Mouse (Mus musculus): ENCODE data around the gene Cacna2d4. TPM values are rescaled to one million over a fixed set of nuclear protein-coding genes. Genes with fewer than 3 reads are reported as not detected.
"Not testable (repeated sequence)": the region's sequence is repeated elsewhere in the genome, so short reads cannot be mapped to it uniquely, and the experiment has no call there.

The Cacna2d4 gene
- polyA plus RNA-seq, 1 experiment from 2014 or later = 0.28 TPM

- WGBS = 81% methylated on average over 8 of the region's 8 CpGs
- Histone ChIP-seq H3K4me3 (ENCODE audit: low read depth, low read length) (no peak overlapping the region), H3K36me3 (ENCODE audit: control insufficient read depth, insufficient read depth, low read length) (peaks cover 2% of the 10 kb centered on the region), H3K4me2 (ENCODE audit: low read depth) (no peak overlapping the region), H3K4me1 (ENCODE audit: control insufficient read depth, insufficient read depth, low read length) (no peaks in the 10 kb centered on the region), H3K9me3 (ENCODE audit: control insufficient read depth, low read length) (no peaks in the 10 kb centered on the region), H3K27ac (ENCODE audit: low read depth, low read length) (no peak overlapping the region), H3K27me3 (ENCODE audit: control insufficient read depth, insufficient read depth, low read length) (no peaks in the 10 kb centered on the region), H3K9ac (ENCODE audit: low read length) (no peak overlapping the region)
- ATAC-seq (ENCODE audit: insufficient read depth, low FRiP score, low TSS enrichment) (no peak), DNase-seq (ENCODE audit: low spot score) (no peak)
These were observed 115.3 kb downstream of the Cacna2d4 start for GRCm38 (mm10) chr6:119351656-119352055.

- no peak for DNase-seq (ENCODE audit: low spot score)
- H3K9me3 ChIP-seq (ENCODE audit: control insufficient read depth, low read length) = no peaks in the 10 kb centered on the region
- H3K27ac ChIP-seq (ENCODE audit: low read depth, low read length) = no peak overlapping the region
- peaks cover 2% of the 10 kb centered on the region for H3K36me3 ChIP-seq (ENCODE audit: control insufficient read depth, insufficient read depth, low read length)
- no peaks in the 10 kb centered on the region for H3K27me3 ChIP-seq (ENCODE audit: control insufficient read depth, insufficient read depth, low read length)
- H3K4me2 ChIP-seq (ENCODE audit: low read depth) = no peak overlapping the region
- no peak overlapping the region for H3K9ac ChIP-seq (ENCODE audit: low read length)
- WGBS = 86% methylated on average over 6 of the region's 6 CpGs
- no peaks in the 10 kb centered on the region for H3K4me1 ChIP-seq (ENCODE audit: control insufficient read depth, insufficient read depth, low read length)
- ATAC-seq (ENCODE audit: insufficient read depth, low FRiP score, low TSS enrichment) = no peak
- H3K4me3 ChIP-seq (ENCODE audit: low read depth, low read length) = no peak overlapping the region
These were observed 116.2 kb downstream of the Cacna2d4 start for GRCm38 (mm10) chr6:119352501-119352900.

GRCm38 (mm10) chr6:119358020-119358571 lies 121.8 kb downstream of the Cacna2d4 start:
- Histone ChIP-seq H3K27me3 (ENCODE audit: control insufficient read depth, insufficient read depth, low read length) (no peaks in the 10 kb centered on the region), H3K4me2 (ENCODE audit: low read depth) (no peak overlapping the region), H3K4me1 (ENCODE audit: control insufficient read depth, insufficient read depth, low read length) (no peaks in the 10 kb centered on the region), H3K36me3 (ENCODE audit: control insufficient read depth, insufficient read depth, low read length) (peaks cover 5% of the 10 kb centered on the region), H3K9ac (ENCODE audit: low read length) (no peak overlapping the region), H3K27ac (ENCODE audit: low read depth, low read length) (no peak overlapping the region), H3K9me3 (ENCODE audit: control insufficient read depth, low read length) (no peaks in the 10 kb centered on the region), H3K4me3 (ENCODE audit: low read depth, low read length) (no peak overlapping the region)
- 89% methylated on average over 8 of the region's 8 CpGs for WGBS
- no peak for ATAC-seq (ENCODE audit: insufficient read depth, low FRiP score, low TSS enrichment)
- no peak for DNase-seq (ENCODE audit: low spot score)

- H3K36me3 ChIP-seq (ENCODE audit: control insufficient read depth, insufficient read depth, low read length) = not testable (repeated sequence)
- WGBS = 86% methylated on average over 6 of the region's 6 CpGs
These were observed 123.9 kb downstream of the Cacna2d4 start for GRCm38 (mm10) chr6:119360250-119360649.

GRCm38 (mm10) chr6:119360925-119361702 lies 124.8 kb downstream of the Cacna2d4 start:
- DNase-seq (ENCODE audit: low spot score) (no peak), ATAC-seq (ENCODE audit: insufficient read depth, low FRiP score, low TSS enrichment) (no peak)
- Histone ChIP-seq H3K4me3 (ENCODE audit: low read depth, low read length) (no peak overlapping the region), H3K27me3 (ENCODE audit: control insufficient read depth, insufficient read depth, low read length) (no peaks in the 10 kb centered on the region), H3K9ac (ENCODE audit: low read length) (no peak overlapping the region), H3K27ac (ENCODE audit: low read depth, low read length) (no peak overlapping the region), H3K9me3 (ENCODE audit: control insufficient read depth, low read length) (no peaks in the 10 kb centered on the region), H3K4me1 (ENCODE audit: control insufficient read depth, insufficient read depth, low read length) (no peaks in the 10 kb centered on the region), H3K36me3 (ENCODE audit: control insufficient read depth, insufficient read depth, low read length) (peaks cover 6% of the 10 kb centered on the region), H3K4me2 (ENCODE audit: low read depth) (no peak overlapping the region)
- 94% methylated on average over 3 of the region's 3 CpGs for WGBS

More at GRCm38 (mm10) chr6:119360250-119360649, 123.9 kb downstream of the Cacna2d4 start:
- ATAC-seq (ENCODE audit: insufficient read depth, low FRiP score, low TSS enrichment); DNase-seq (ENCODE audit: low spot score); H3K4me1 ChIP-seq (ENCODE audit: control insufficient read depth, insufficient read depth, low read length); H3K4me3 ChIP-seq (ENCODE audit: low read depth, low read length); H3K27ac ChIP-seq (ENCODE audit: low read depth, low read length); H3K9me3 ChIP-seq (ENCODE audit: control insufficient read depth, low read length); H3K27me3 ChIP-seq (ENCODE audit: control insufficient read depth, insufficient read depth, low read length); H3K9ac ChIP-seq (ENCODE audit: low read length); H3K4me2 ChIP-seq (ENCODE audit: low read depth): not testable (repeated sequence)

GRCm38 (mm10) chr6:119363593-119363992 lies 127.3 kb downstream of the Cacna2d4 start:
- 93% methylated on average over 5 of the region's 5 CpGs for WGBS
- DNase-seq (ENCODE audit: low spot score) (no peak), ATAC-seq (ENCODE audit: insufficient read depth, low FRiP score, low TSS enrichment) (no peak)
- no peaks in the 10 kb centered on the region for H3K4me1 ChIP-seq (ENCODE audit: control insufficient read depth, insufficient read depth, low read length)
- H3K4me3 ChIP-seq (ENCODE audit: low read depth, low read length) = no peak overlapping the region
- H3K9ac ChIP-seq (ENCODE audit: low read length) = no peak overlapping the region
- no peaks in the 10 kb centered on the region for H3K9me3 ChIP-seq (ENCODE audit: control insufficient read depth, low read length)
- H3K27me3 ChIP-seq (ENCODE audit: control insufficient read depth, insufficient read depth, low read length) = no peaks in the 10 kb centered on the region
- no peak overlapping the region for H3K27ac ChIP-seq (ENCODE audit: low read depth, low read length)
- peaks cover 2% of the 10 kb centered on the region; the same call in 1 of the 2 replicates for H3K36me3 ChIP-seq (ENCODE audit: control insufficient read depth, insufficient read depth, low read length)
- H3K4me2 ChIP-seq (ENCODE audit: low read depth) = no peak overlapping the region

- H3K9ac ChIP-seq (ENCODE audit: low read length); H3K4me3 ChIP-seq (ENCODE audit: low read depth, low read length); H3K4me1 ChIP-seq (ENCODE audit: control insufficient read depth, insufficient read depth, low read length); H3K36me3 ChIP-seq (ENCODE audit: control insufficient read depth, insufficient read depth, low read length); DNase-seq (ENCODE audit: low spot score); H3K9me3 ChIP-seq (ENCODE audit: control insufficient read depth, low read length); H3K27me3 ChIP-seq (ENCODE audit: control insufficient read depth, insufficient read depth, low read length); H3K27ac ChIP-seq (ENCODE audit: low read depth, low read length); ATAC-seq (ENCODE audit: insufficient read depth, low FRiP score, low TSS enrichment); H3K4me2 ChIP-seq (ENCODE audit: low read depth): not testable (repeated sequence)
- 86% methylated on average over 3 of the region's 4 CpGs for WGBS
These were observed 130.5 kb downstream of the Cacna2d4 start for GRCm38 (mm10) chr6:119366800-119367199.

- H3K4me3 ChIP-seq (ENCODE audit: low read depth, low read length) = no peak overlapping the region
- H3K36me3 ChIP-seq (ENCODE audit: control insufficient read depth, insufficient read depth, low read length) = peaks cover 2% of the 10 kb centered on the region; the same call in 1 of the 2 replicates
- no peaks in the 10 kb centered on the region for H3K9me3 ChIP-seq (ENCODE audit: control insufficient read depth, low read length)
- WGBS = 98% methylated on average over 2 of the region's 2 CpGs
- no peaks in the 10 kb centered on the region for H3K27me3 ChIP-seq (ENCODE audit: control insufficient read depth, insufficient read depth, low read length)
- no peak overlapping the region for H3K9ac ChIP-seq (ENCODE audit: low read length)
- DNase-seq (ENCODE audit: low spot score) = no peak
- no peak overlapping the region for H3K27ac ChIP-seq (ENCODE audit: low read depth, low read length)
- no peak overlapping the region for H3K4me2 ChIP-seq (ENCODE audit: low read depth)
- ATAC-seq (ENCODE audit: insufficient read depth, low FRiP score, low TSS enrichment) = no peak
- H3K4me1 ChIP-seq (ENCODE audit: control insufficient read depth, insufficient read depth, low read length) = no peaks in the 10 kb centered on the region
These were observed 131.1 kb downstream of the Cacna2d4 start for GRCm38 (mm10) chr6:119367382-119367781.

GRCm38 (mm10) chr6:119371624-119372023 lies 135.3 kb downstream of the Cacna2d4 start:
- ATAC-seq (ENCODE audit: insufficient read depth, low FRiP score, low TSS enrichment) = no peak
- H3K27me3 ChIP-seq (ENCODE audit: control insufficient read depth, insufficient read depth, low read length) = no peaks in the 10 kb centered on the region
- H3K36me3 ChIP-seq (ENCODE audit: control insufficient read depth, insufficient read depth, low read length) = no peaks in the 10 kb centered on the region

More at GRCm38 (mm10) chr6:119371624-119372023, 135.3 kb downstream of the Cacna2d4 start:
- DNase-seq (ENCODE audit: low spot score) = no peak
- no peak overlapping the region for H3K4me3 ChIP-seq (ENCODE audit: low read depth, low read length)
- no peaks in the 10 kb centered on the region for H3K4me1 ChIP-seq (ENCODE audit: control insufficient read depth, insufficient read depth, low read length)
- no peak overlapping the region for H3K9ac ChIP-seq (ENCODE audit: low read length)
- H3K9me3 ChIP-seq (ENCODE audit: control insufficient read depth, low read length) = no peaks in the 10 kb centered on the region
- H3K4me2 ChIP-seq (ENCODE audit: low read depth) = no peak overlapping the region
- H3K27ac ChIP-seq (ENCODE audit: low read depth, low read length) = no peak overlapping the region
